Mouse (Mus musculus): Measurements from ENCODE around the gene Sap25. TPM values are rescaled to one million over a fixed set of nuclear protein-coding genes. Genes with fewer than 3 reads are reported as not detected.

Sap25 gene
- polyA plus RNA-seq, 1 experiment: 61.1 TPM

DNA sequence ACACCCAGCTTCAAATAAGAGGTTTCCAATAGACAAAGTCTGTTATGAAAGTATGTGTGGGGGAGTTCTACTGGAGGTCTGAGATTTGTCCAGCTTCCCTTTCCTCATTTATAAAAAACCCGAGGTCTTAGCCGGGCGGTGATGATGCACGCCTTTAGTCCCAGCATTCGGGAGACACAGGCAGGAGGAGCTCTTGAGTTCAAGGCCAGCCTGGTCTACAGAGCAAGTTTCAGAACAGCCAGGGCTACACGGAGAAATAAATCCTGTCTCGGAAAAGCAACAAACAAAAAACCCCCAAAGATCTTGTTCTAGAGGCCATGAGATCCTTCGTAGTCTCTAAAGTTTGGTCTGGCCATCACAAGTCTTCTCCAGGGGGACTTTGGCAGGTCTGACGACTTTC lies 13.1 kb upstream of the Sap25 start:
- Histone ChIP-seq H3K4me3 (ENCODE audit: insufficient read depth, low read depth, low read length) (peak overlapping the region; percentile 82), H3K4me1 (ENCODE audit: control insufficient read depth, insufficient read depth, low read length) (peaks cover 5% of the 10 kb centered on the region; the same call in 1 of the 2 replicates), H3K27ac (ENCODE audit: insufficient read depth, low read depth, low read length) (peak overlapping the region; percentile 98), H3K36me3 (ENCODE audit: control insufficient read depth, insufficient read depth, low read length) (no peaks in the 10 kb centered on the region), H3K27me3 (replicated peaks; ENCODE audit: control insufficient read depth, insufficient read depth, low read length) (no peaks in the 10 kb centered on the region)
- TF ChIP-seq POLR2A (IDR thresholded peaks at IDR 0.05; ENCODE audit: low read depth, low read length): no peak
- no peak for TF ChIP-seq CTCF (conservative IDR thresholded peaks at IDR 0.05; ENCODE audit: insufficient read depth, insufficient read length, low read depth, low read length)
- peak; percentile 52 for DNase-seq
- WGBS: 1% methylated on average over 9 of the region's 9 CpGs

DNA sequence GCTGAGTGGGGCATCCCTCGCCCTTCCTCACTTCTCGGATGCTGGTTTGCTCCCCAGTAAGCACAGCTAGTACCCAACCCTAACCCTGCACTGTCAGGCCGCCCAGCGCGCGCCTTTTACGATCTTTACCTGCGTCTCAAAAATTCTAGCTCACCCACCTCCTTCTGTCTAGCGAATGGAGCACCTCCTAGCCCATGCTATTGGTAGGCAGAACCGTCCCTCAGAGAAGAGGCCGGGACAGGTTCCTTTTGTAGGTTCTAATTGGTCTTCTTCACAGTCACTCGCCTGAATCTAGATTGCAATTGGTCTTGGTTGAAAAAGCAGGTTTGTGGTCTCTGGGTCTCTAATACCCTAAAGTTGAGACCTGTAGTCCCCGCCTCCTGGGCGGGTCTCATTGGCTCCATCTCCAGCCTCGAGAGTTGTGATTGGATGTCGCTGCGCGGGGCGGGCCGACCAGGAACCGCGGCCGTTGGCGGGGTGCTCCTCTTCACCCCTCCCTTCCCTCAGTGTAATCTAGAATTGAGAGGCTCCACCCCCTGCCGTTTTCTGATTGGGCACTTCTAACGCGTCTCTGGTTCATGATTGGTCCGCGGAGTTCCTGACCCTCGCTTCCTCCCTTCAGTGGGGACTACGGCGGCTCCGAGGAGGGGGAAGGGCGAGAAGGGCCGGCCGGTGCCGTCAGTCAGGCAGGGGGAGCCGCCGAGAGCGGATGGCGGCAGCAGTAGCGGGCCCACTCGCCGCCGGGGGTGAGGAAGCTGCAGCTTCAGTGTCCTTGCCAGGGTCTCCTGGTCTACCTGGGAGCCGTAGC lies 12.4 kb upstream of the Sap25 start, which contains the start of the genes Fbxo24, Lrch4 and Gm20605:
Gene Fbxo24 (minus strand): TSS at position 505 of the 808 bp plus-strand sequence.
Gene Lrch4 (plus strand): TSS at position 624 of the 808 bp plus-strand sequence.
Gene Gm20605 (plus strand): TSS at position 678 of the 808 bp plus-strand sequence.
- peak; percentile 100 for DNase-seq
- WGBS: under 1% methylated on average over 46 of the region's 46 CpGs

DNA sequence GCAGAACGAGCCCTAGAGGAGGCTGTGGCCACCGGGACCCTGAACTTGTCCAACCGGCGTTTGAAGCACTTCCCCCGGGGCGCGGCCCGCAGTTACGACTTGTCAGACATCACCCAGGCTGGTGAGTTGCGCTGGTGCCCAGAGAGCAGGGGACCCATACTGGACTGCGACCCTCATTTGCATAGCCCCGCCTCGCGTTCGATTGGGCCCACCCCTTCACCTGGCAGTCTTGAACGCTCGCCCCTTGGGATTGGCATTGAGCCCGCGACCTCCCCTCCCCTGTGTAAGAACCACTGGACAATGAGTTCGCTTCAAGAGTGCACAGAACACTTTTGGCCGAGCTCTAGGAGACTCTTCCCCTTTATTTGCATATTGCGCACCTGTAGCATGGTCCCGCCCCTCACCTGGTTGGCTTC lies 11.8 kb upstream of the Sap25 start:
- peak; percentile 84 for DNase-seq
- peak overlapping the region; percentile 93 for H3K27ac ChIP-seq (ENCODE audit: insufficient read depth, low read depth, low read length)
- no peaks in the 10 kb centered on the region for H3K36me3 ChIP-seq (ENCODE audit: control insufficient read depth, insufficient read depth, low read length)
- H3K4me3 ChIP-seq (ENCODE audit: insufficient read depth, low read depth, low read length): peak overlapping the region; percentile 86
- TF ChIP-seq POLR2A (IDR thresholded peaks at IDR 0.05; ENCODE audit: low read depth, low read length): no peak
- no peak for TF ChIP-seq CTCF (conservative IDR thresholded peaks at IDR 0.05; ENCODE audit: insufficient read depth, insufficient read length, low read depth, low read length)
- no peaks in the 10 kb centered on the region for H3K27me3 ChIP-seq (replicated peaks; ENCODE audit: control insufficient read depth, insufficient read depth, low read length)
- peaks cover 18% of the 10 kb centered on the region for H3K4me1 ChIP-seq (ENCODE audit: control insufficient read depth, insufficient read depth, low read length)
- under 1% methylated on average over 23 of the region's 23 CpGs for WGBS

More for the DNA sequence above, 12.4 kb upstream of the Sap25 start, which contains the start of the genes Fbxo24, Lrch4 and Gm20605:
- no peaks in the 10 kb centered on the region for H3K36me3 ChIP-seq (ENCODE audit: control insufficient read depth, insufficient read depth, low read length)
- H3K4me3 ChIP-seq (ENCODE audit: insufficient read depth, low read depth, low read length): peak within 1 kb of the TSS; percentile 86
- TF ChIP-seq CTCF (conservative IDR thresholded peaks at IDR 0.05; ENCODE audit: insufficient read depth, insufficient read length, low read depth, low read length) (no peak), POLR2A (IDR thresholded peaks at IDR 0.05; ENCODE audit: low read depth, low read length) (peak; percentile 85)
- H3K4me1 ChIP-seq (ENCODE audit: control insufficient read depth, insufficient read depth, low read length): peaks cover 12% of the 10 kb centered on the region
- H3K27ac ChIP-seq (ENCODE audit: insufficient read depth, low read depth, low read length): peak within 1 kb of the TSS; percentile 98
- H3K27me3 ChIP-seq (replicated peaks; ENCODE audit: control insufficient read depth, insufficient read depth, low read length): no peaks in the 10 kb centered on the region

DNA sequence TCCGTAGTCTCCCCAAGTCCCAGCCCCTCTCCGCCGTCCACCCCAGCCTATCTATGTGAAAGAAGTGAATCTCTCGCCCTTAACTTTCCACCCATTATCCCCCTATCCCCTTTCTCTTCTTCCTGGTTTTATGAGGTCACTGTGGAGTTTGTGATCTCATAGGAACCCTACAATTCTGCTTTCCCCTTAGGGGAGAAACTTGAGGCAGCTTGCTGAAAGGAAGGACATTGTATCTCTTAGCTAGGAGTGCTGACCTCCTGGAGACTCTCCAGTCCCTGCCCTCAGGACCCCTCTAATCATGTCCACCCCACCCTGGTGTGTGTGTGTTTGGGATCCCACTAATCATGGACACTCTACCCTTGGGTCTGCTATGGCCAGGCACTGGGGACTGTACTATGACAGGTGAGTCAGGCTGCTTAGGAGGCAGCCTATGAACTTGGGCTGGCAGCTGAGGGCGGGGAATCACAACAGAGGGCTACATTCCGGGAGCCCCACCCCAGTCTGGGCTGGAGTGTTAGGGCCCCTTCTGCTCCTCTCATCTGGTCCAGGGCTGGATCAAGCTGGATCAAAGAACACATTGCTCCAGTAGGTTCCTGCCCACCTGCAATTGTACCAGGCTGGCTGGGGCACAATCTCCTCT lies 11.1 kb upstream of the Sap25 start:
- no peaks in the 10 kb centered on the region for H3K27me3 ChIP-seq (replicated peaks; ENCODE audit: control insufficient read depth, insufficient read depth, low read length)
- WGBS: 11% methylated on average over 6 of the region's 6 CpGs
- no peaks in the 10 kb centered on the region for H3K36me3 ChIP-seq (ENCODE audit: control insufficient read depth, insufficient read depth, low read length)
- H3K27ac ChIP-seq (ENCODE audit: insufficient read depth, low read depth, low read length): peak overlapping the region; percentile 93
- TF ChIP-seq CTCF (conservative IDR thresholded peaks at IDR 0.05; ENCODE audit: insufficient read depth, insufficient read length, low read depth, low read length) (no peak), POLR2A (IDR thresholded peaks at IDR 0.05; ENCODE audit: low read depth, low read length) (no peak)
- DNase-seq: peak; percentile 76
- peak overlapping the region; percentile 86 for H3K4me3 ChIP-seq (ENCODE audit: insufficient read depth, low read depth, low read length)
- H3K4me1 ChIP-seq (ENCODE audit: control insufficient read depth, insufficient read depth, low read length): peaks cover 18% of the 10 kb centered on the region

DNA sequence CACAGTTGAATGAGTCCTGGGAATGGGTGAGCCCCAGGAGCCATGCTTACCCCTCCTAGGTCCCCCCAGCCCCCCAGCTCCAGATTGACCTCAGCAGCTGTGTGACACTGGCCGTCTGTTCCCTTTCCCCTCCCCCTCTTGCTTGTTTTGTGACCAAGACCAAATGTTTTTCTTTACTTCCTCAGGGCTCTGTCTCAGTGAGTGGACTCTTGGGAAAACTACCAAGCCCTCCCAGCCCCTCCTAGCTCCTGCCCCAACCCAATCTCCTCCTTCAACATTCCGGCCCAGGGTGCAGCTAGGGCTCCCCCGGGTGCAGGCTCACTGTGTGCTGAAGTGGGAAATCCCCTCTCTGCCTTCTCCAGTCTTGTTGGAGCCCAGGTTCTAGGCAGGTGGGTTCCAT lies 10.5 kb upstream of the Sap25 start:
- Histone ChIP-seq H3K27ac (ENCODE audit: insufficient read depth, low read depth, low read length) (peak overlapping the region; percentile 93), H3K4me3 (ENCODE audit: insufficient read depth, low read depth, low read length) (peak overlapping the region; percentile 86), H3K36me3 (ENCODE audit: control insufficient read depth, insufficient read depth, low read length) (no peaks in the 10 kb centered on the region), H3K27me3 (replicated peaks; ENCODE audit: control insufficient read depth, insufficient read depth, low read length) (no peaks in the 10 kb centered on the region), H3K4me1 (ENCODE audit: control insufficient read depth, insufficient read depth, low read length) (peaks cover 18% of the 10 kb centered on the region)
- DNase-seq: peak; percentile 83
- WGBS: 16% methylated on average over 3 of the region's 3 CpGs
- TF ChIP-seq POLR2A (IDR thresholded peaks at IDR 0.05; ENCODE audit: low read depth, low read length) (no peak), CTCF (conservative IDR thresholded peaks at IDR 0.05; ENCODE audit: insufficient read depth, insufficient read length, low read depth, low read length) (no peak)

DNA sequence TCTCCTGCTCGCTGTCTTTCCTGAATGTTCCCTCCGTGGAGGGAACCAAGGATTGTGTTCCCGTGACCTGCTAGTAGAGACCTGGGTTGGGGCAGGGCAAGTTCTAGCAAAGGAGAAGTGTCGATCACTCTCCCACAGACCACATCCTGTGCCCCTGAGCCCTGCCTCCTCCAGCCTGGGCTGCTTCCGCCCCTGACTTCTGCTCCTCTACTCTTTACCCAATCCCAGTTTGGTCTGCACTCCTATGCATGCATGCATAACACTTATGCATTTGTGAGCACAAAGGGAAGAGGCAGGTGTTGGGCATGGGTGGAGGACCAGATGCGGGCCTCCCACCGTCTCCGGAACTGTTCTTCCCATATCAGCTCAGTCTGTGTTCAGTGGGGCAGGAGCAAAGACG lies 10.0 kb upstream of the Sap25 start:
- H3K36me3 ChIP-seq (ENCODE audit: control insufficient read depth, insufficient read depth, low read length): no peaks in the 10 kb centered on the region
- WGBS: 22% methylated on average over 9 of the region's 9 CpGs
- peak overlapping the region; percentile 93 for H3K27ac ChIP-seq (ENCODE audit: insufficient read depth, low read depth, low read length)
- peak overlapping the region; percentile 40 for H3K4me3 ChIP-seq (ENCODE audit: insufficient read depth, low read depth, low read length)
- H3K4me1 ChIP-seq (ENCODE audit: control insufficient read depth, insufficient read depth, low read length): peaks cover 18% of the 10 kb centered on the region
- TF ChIP-seq POLR2A (IDR thresholded peaks at IDR 0.05; ENCODE audit: low read depth, low read length): no peak
- TF ChIP-seq CTCF (conservative IDR thresholded peaks at IDR 0.05; ENCODE audit: insufficient read depth, insufficient read length, low read depth, low read length): no peak
- no peaks in the 10 kb centered on the region for H3K27me3 ChIP-seq (replicated peaks; ENCODE audit: control insufficient read depth, insufficient read depth, low read length)
- DNase-seq: peak; percentile 54

DNA sequence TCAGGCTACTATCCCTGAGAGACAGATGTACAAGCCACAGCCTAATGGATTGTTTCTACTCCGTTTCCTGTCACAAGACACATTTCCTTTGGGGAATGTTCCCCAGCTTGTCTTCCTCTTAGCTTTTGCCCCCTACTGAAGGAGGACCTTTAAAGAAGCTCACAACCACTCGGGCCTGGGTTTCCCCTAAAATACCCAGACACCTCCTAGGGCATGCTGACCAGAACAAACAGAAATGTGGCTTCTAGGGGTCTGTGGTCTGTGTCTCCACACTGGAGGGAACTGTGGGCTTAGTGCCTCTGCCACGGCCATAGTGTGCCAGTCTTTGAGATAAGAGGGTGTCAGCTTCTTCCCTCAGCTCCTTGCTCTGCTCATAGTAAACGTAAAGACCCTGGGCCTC lies 9.5 kb upstream of the Sap25 start:
- no peaks in the 10 kb centered on the region for H3K36me3 ChIP-seq (ENCODE audit: control insufficient read depth, insufficient read depth, low read length)
- WGBS: 46% methylated on average over 4 of the region's 4 CpGs
- H3K27ac ChIP-seq (ENCODE audit: insufficient read depth, low read depth, low read length): peak overlapping the region; percentile 93
- peaks cover 18% of the 10 kb centered on the region for H3K4me1 ChIP-seq (ENCODE audit: control insufficient read depth, insufficient read depth, low read length)
- peak overlapping the region; percentile 40 for H3K4me3 ChIP-seq (ENCODE audit: insufficient read depth, low read depth, low read length)
- TF ChIP-seq CTCF (conservative IDR thresholded peaks at IDR 0.05; ENCODE audit: insufficient read depth, insufficient read length, low read depth, low read length) (no peak), POLR2A (IDR thresholded peaks at IDR 0.05; ENCODE audit: low read depth, low read length) (no peak)
- no peak for DNase-seq
- H3K27me3 ChIP-seq (replicated peaks; ENCODE audit: control insufficient read depth, insufficient read depth, low read length): no peaks in the 10 kb centered on the region

Data from kidney, adult 2 months (tissue).